Mouse (Mus musculus) heart, adult 2 months (tissue): ENCODE data around the gene B4galt5.

Source experiments
- CTCF ChIP-seq: fragments of 200-600 bp; IDR thresholded peaks from 2 replicates; pipeline ENCODE4 v1.8.1; 2022; ENCODE audit warnings: antibody characterized with exemption, mild to moderate bottlenecking, moderate library complexity
- POLR2A ChIP-seq: fragments of 200-500 bp; IDR thresholded peaks from 2 replicates; pipeline ENCODE4 v1.6.1; 2011; ENCODE audit warnings: mild to moderate bottlenecking, low read depth, low read length, control low read depth; ENCODE audit not compliant: insufficient read depth

GRCm38 (mm10) chr2:167330581-167330980 lies 18.4 kb downstream of the B4galt5 start:
- no peak for TF ChIP-seq CTCF
- TF ChIP-seq POLR2A, result no peak
